Mouse (Mus musculus): ENCODE results near the gene Scaper. TPM values are rescaled to one million over a fixed set of nuclear protein-coding genes. Genes with fewer than 3 reads are reported as not detected.

The Scaper gene
- polyA plus RNA-seq, 1 experiment from 2014 or later, result 7.7 TPM

DNA sequence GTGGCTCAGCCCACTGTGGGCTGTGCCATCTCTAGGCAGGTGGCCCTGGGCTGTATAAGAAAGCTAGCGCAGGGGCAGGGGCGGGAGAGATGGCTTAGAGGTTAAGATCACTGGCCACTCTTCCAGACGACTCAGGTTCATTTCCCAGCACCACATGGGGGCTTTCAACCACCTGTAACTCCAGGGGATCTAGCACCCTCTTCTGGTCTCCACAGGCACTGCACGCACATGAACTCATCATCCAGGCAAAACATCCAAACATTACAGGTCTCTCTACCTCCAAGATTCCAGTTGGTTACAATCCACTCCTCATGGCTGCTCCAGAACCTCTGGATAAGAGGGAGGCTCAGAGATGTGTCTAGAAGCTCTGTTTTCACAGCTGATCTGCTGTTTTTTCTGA, 412.2 kb downstream of the Scaper start:
- 50% methylated on average over 4 of the region's 4 CpGs for WGBS
- H3K4me3 ChIP-seq, result no peak overlapping the region
- H3K4me2 ChIP-seq, result no peak overlapping the region
- H3K36me3 ChIP-seq, result no peaks in the 10 kb centered on the region
- H3K9ac ChIP-seq, result no peak overlapping the region
- H3K9me3 ChIP-seq, result no peaks in the 10 kb centered on the region
- H3K4me1 ChIP-seq, result no peaks in the 10 kb centered on the region
- H3K27ac ChIP-seq, result no peak overlapping the region
- H3K27me3 ChIP-seq, result no peaks in the 10 kb centered on the region
- ATAC-seq (ENCODE audit: borderline replicate concordance, extremely low read depth, low FRiP score, low TSS enrichment), result no peak

DNA sequence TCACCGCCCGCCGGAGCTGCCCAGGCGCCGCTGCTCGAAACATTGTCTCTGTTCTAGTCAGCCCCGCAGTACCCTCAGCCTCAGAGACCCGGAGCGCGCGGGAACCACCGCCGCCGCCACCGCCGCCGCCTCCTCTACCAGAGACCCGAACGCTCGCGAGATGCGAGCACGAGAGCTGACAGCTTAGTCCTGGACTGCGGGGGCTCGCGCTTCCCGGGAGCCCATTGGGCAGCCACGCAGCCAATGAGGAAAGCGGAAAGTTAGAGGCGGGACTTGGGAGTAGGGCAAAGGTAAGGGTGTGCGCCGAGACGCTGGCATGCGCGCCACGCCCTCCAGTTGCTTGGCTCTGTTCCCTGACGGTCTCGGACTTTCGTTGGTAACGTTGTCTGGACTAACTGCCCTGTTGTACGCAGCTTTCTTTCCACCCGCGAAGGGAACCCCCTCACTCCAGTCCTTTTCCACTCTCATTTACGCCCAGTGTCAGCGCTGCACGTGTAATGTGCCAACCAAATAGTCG, 425.8 kb downstream of the Scaper start, which contains the start of gene Etfa:
Etfa (minus strand) TSS at position 217 of the 517 bp plus-strand sequence.
- Histone ChIP-seq H3K27me3 (peaks cover 10% of the 10 kb centered on the region; the same call in 1 of the 2 replicates), H3K4me2 (peak within 1 kb of the TSS; percentile 85), H3K4me1 (peaks cover 12% of the 10 kb centered on the region), H3K36me3 (no peaks in the 10 kb centered on the region), H3K9ac (peak within 1 kb of the TSS; percentile 92), H3K9me3 (no peaks in the 10 kb centered on the region), H3K4me3 (peak within 1 kb of the TSS; percentile 98), H3K27ac (peak within 1 kb of the TSS; percentile 89)
- peak; percentile 99 for ATAC-seq (ENCODE audit: borderline replicate concordance, extremely low read depth, low FRiP score, low TSS enrichment)
- under 1% methylated on average over 47 of the region's 47 CpGs for WGBS

DNA sequence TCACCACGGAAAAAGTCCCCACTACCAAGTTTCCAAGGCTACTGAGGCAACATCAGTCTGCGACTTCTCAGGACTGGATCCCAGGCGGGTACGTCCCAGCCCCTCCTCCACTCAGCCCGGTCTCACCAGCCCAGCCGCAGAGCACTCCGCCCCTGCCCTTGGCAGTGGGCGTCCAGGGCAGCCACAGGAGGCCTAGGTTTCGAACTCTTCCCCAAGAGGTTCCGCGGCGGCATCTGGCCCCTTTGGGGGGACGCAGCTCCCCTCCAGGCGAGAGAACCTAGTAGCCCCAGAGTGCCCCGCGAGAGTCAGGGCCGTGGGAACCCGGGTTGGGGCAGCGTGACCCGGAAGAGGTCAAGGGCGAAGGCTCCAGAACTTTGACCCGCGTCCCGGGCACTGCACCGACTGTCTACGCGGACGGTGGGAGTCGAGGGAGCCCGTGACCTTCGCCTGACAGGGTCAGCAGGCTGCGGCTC, 426.4 kb downstream of the Scaper start:
- Histone ChIP-seq H3K27me3 (peaks cover 10% of the 10 kb centered on the region; the same call in 1 of the 2 replicates), H3K4me1 (peaks cover 12% of the 10 kb centered on the region), H3K9ac (peak overlapping the region; percentile 92), H3K4me2 (peak overlapping the region; percentile 85), H3K36me3 (no peaks in the 10 kb centered on the region), H3K4me3 (peak overlapping the region; percentile 98), H3K27ac (peak overlapping the region; percentile 89), H3K9me3 (no peaks in the 10 kb centered on the region)
- under 1% methylated on average over 32 of the region's 32 CpGs for WGBS
- peak; percentile 80 for ATAC-seq (ENCODE audit: borderline replicate concordance, extremely low read depth, low FRiP score, low TSS enrichment)

- peak overlapping the region; percentile 85 for H3K4me2 ChIP-seq
- H3K27me3 ChIP-seq, result peaks cover 10% of the 10 kb centered on the region; the same call in 1 of the 2 replicates
- no peaks in the 10 kb centered on the region for H3K9me3 ChIP-seq
- no peak for ATAC-seq (ENCODE audit: borderline replicate concordance, extremely low read depth, low FRiP score, low TSS enrichment)
- 71% methylated on average over 10 of the region's 10 CpGs for WGBS
- peak overlapping the region; percentile 92; the same call in 1 of the 2 replicates for H3K9ac ChIP-seq
- H3K4me3 ChIP-seq, result peak overlapping the region; percentile 98
- no peak overlapping the region for H3K27ac ChIP-seq
- no peaks in the 10 kb centered on the region for H3K36me3 ChIP-seq
- peaks cover 12% of the 10 kb centered on the region for H3K4me1 ChIP-seq
Measured at GRCm38 (mm10) chr9:55510651-55511235, 427.2 kb downstream of the Scaper start.

DNA sequence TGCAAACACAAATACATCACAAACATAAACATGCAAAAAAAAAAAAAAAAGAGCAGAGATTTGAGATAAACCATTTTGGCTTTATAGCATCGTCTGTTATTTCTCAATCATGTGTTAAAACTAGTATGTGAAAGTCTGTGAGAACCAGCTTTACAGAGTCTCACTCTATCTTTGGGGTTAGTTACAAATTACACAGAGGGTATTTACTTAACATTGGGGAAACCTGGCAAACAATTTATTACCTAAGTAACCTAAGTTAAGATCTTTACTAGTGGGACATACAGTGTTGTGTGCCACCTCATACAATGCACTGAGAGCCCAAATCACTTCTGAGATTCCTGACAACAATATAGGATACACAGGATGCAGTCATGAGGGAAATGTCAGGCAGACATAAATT, 428.2 kb downstream of the Scaper start:
- Histone ChIP-seq H3K36me3 (no peaks in the 10 kb centered on the region), H3K4me1 (peaks cover 12% of the 10 kb centered on the region), H3K4me3 (no peak overlapping the region), H3K4me2 (no peak overlapping the region), H3K27me3 (peaks cover 10% of the 10 kb centered on the region; the same call in 1 of the 2 replicates), H3K9ac (no peak overlapping the region), H3K27ac (no peak overlapping the region), H3K9me3 (no peaks in the 10 kb centered on the region)
- no peak for ATAC-seq (ENCODE audit: borderline replicate concordance, extremely low read depth, low FRiP score, low TSS enrichment)
- 59% methylated on average over 1 of the region's 1 CpGs for WGBS

DNA sequence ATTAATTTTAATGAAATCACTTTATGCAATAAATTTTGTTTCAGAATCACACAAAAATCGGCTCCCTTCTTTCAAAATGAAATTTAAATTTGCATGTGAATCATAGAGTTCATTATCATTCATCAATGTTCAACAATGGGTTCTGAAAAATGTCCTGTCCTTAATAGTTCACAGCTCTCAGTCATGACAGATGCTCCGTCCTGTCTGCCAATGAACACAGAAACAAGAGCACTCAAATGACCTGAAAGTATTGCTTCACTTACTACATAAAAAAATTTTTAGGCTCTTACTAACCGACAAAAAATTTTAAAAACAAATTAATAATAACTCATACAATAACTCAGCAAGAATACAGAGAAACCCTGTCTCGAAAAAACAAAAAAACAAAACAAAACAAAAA, 429.2 kb downstream of the Scaper start:
- no peaks in the 10 kb centered on the region for H3K9me3 ChIP-seq
- peaks cover 12% of the 10 kb centered on the region for H3K4me1 ChIP-seq
- 70% methylated on average over 4 of the region's 4 CpGs for WGBS

DNA sequence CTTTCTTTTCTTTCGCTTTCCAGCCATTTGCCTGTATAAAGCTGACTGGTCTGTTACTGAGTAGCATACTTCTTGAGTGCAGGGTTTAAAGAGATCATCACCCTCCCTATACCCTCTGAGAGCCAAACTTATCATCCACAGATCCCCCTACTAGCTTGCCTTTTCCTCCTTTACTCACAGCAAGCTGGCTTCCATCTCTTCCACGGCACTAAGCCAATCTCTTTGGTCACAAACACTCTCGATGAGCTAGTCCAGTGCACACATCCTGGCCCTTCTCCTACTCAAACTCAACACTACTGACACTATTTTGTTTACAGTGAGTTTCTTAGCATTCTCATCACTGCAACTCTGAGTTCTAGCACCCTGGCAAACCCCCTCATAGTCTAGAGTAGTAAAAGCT, 430.0 kb downstream of the Scaper start:
- no peak overlapping the region for H3K4me2 ChIP-seq
- H3K27ac ChIP-seq, result no peak overlapping the region
- no peak for ATAC-seq (ENCODE audit: borderline replicate concordance, extremely low read depth, low FRiP score, low TSS enrichment)
- peaks cover 12% of the 10 kb centered on the region for H3K4me1 ChIP-seq
- no peaks in the 10 kb centered on the region for H3K27me3 ChIP-seq
- no peaks in the 10 kb centered on the region for H3K36me3 ChIP-seq
- no peaks in the 10 kb centered on the region for H3K9me3 ChIP-seq
- H3K9ac ChIP-seq, result no peak overlapping the region
- 69% methylated on average over 3 of the region's 3 CpGs for WGBS
- H3K4me3 ChIP-seq, result no peak overlapping the region

More for the DNA sequence above, 429.2 kb downstream of the Scaper start:
- ATAC-seq (ENCODE audit: borderline replicate concordance, extremely low read depth, low FRiP score, low TSS enrichment), result no peak
- H3K36me3 ChIP-seq, result no peaks in the 10 kb centered on the region
- H3K27me3 ChIP-seq, result peaks cover 6% of the 10 kb centered on the region; the same call in 1 of the 2 replicates
- no peak overlapping the region for H3K4me3 ChIP-seq
- H3K27ac ChIP-seq, result no peak overlapping the region
- no peak overlapping the region for H3K4me2 ChIP-seq
- H3K9ac ChIP-seq, result no peak overlapping the region

Other genes starting within 250 kb of the Scaper start
- not detected in 2 replicates for gene 4930563M21Rik, start 72.4 kb upstream of the Scaper start, polyA plus RNA-seq (2015; fragmentation: Nextera tagmentation; extraction: Ambion mirVana)
- gene Rcn2, start 103.7 kb upstream of the Scaper start, polyA plus RNA-seq (2015; fragmentation: Nextera tagmentation; extraction: Ambion mirVana), result 251 and 256 TPM in 2 replicates
- 1.6 and 2.9 TPM in 2 replicates for gene Pstpip1, start 151.8 kb upstream of the Scaper start, polyA plus RNA-seq (2015; fragmentation: Nextera tagmentation; extraction: Ambion mirVana)
- gene Tspan3, start 227.4 kb upstream of the Scaper start, polyA plus RNA-seq (2015; fragmentation: Nextera tagmentation; extraction: Ambion mirVana), result 468 TPM in 2 replicates

All from lung, embryonic 15.5 days (tissue).